Mouse (Mus musculus): Measurements from ENCODE around the gene Hba-a1.
"Not testable (repeated sequence)": the region's sequence is repeated elsewhere in the genome, so short reads cannot be mapped to it uniquely, and the experiment has no call there.

Hba-a1 gene

GRCm38 (mm10) chr11:32296203-32296602 lies 12.9 kb downstream of the Hba-a1 start, which contains the start of gene Hba-a2:
Gene Hba-a2, plus strand, starts transcription at chr11:32296489.
- DNase-seq, result not testable (repeated sequence)

- DNase-seq, result not testable (repeated sequence)
Measured at GRCm38 (mm10) chr11:32297417-32297816, 14.1 kb downstream of the Hba-a1 start.

DNA sequence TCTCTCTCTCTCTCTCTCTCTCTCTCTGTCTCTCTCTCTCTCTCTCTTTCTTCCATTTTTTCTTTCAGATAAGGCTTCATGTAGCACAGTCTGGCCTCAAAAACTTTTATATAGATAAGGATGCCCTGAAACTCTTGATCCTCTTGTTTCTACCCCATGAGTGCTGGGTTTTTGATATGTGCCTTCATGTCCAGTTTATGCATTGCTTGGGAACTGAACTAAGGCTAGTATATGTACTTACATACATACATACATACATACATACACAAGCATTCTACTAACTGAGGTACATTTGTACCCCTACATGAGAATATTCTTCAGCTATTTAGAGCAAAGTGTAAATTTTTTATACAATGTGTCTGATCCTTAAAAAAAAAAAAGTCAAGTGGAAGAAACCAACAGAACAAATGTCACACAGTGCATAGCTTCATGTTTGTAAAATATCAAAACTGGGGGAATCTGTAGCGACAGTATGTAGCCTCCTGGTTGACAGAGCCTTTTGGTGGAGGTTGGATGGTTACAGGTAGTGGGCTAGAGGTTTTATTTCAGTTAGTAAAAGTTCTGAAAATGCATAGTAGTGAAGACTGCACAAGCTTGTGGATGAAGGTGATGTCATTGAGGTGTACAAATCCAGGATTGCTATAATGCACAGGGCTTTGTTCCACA lies 14.7 kb downstream of the Hba-a1 start:
- DNase-seq, result no peak

- no peak for DNase-seq
Measured at GRCm38 (mm10) chr11:32298532-32298918, 15.2 kb downstream of the Hba-a1 start.

GRCm38 (mm10) chr11:32299865-32300264 lies 16.6 kb downstream of the Hba-a1 start, which contains the start of gene Hbq1a:
Gene Hbq1a, plus strand, starts transcription at chr11:32300069.
- peak; percentile 81 for DNase-seq

DNA sequence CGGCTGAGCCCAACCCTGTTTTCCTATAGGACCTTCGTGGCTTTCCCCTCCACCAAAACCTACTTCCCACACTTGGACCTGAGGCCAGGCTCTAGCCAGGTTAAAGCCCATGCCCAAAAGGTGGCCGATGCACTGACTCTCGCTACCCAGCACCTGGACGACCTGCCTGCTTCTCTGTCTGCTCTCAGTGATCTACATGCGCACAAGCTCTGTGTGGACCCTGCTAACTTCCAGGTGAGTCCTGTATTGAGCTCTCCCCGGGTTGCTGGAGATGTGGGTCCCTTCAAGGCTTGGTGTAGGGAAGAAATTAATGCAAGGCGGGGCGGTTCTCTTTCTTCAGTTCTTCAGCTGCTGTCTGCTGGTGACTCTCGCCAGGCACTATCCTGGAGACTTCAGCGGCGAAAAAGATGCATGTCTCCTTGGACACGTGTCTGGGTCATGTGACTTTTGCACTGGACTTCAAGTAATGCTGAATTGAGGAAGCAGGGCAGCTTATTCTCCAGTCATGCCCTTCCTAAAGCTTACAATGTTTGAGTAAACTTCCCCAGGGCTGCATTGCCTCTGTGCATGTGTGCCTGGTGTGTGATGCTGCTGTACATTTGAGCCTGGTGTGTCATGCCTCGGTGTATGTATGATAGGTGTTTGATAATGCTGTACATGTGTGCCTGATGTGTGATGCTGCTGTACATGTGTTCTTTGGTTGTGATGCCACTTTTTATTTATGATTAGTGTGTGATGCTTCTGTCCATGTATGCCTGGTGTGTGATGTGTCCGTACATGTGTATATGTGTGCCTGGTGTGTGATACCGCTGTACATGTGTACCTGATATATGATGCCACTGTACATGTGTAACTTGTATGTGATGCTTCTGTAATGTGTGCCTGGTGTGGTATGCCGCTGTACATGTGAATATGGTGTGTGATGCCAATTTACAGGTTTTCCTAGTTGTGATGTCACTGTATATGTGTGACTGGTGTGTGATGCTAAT lies 17.3 kb downstream of the Hba-a1 start:
- DNase-seq, result no peak

DNA sequence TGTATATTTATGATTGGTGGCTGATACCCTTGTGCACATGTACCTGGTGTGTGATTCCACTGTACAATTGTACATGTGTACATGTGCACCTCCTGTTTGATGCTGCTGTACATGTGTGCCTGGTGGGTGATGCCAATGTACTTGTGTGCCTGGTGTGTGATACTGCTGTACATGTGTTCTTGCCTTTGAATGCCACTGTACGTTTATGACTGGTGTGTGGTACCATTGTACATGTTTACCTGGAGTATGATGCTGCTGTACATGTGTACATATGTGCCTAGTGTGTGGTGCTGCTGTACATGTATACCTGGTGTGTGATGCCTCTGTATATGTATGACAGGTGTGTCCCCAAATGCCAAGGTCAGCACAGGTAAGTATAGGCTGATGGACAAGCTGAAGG lies 18.2 kb downstream of the Hba-a1 start:
- no peak for DNase-seq

DNA sequence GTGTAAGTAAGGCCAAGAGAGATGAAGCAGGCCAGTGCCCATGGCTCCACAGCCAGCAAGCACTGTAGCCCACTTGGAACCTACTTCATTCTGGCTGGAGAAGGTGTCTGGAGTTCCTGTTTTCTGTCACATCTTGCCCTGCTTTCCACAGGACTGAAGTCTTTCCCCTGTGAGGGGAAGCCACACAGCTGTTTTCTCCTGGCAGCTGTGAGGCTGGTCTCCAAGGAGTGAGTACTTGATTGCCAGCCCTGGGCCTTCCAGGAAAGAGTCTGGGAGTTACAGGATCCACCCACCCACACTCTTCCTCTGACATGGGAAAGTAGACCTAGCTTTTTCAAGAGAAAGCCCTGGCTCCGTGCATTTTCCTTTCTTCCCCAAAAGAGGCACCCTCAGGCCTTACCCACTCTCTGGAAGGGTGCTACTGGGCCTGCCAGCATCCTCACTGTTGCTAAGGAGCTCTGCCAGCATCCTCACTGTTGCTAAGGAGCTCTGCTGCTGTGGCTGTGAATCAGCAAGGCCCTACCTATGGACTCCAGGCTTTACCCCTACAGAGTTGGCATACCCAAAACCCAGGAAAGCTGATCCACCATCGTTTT lies 19.6 kb downstream of the Hba-a1 start:
- DNase-seq, result no peak

GRCm38 (mm10) chr11:32303455-32303854 lies 20.1 kb downstream of the Hba-a1 start:
- DNase-seq, result no peak

- DNase-seq, result no peak
Measured at GRCm38 (mm10) chr11:32307006-32307405, 23.7 kb downstream of the Hba-a1 start.

DNA sequence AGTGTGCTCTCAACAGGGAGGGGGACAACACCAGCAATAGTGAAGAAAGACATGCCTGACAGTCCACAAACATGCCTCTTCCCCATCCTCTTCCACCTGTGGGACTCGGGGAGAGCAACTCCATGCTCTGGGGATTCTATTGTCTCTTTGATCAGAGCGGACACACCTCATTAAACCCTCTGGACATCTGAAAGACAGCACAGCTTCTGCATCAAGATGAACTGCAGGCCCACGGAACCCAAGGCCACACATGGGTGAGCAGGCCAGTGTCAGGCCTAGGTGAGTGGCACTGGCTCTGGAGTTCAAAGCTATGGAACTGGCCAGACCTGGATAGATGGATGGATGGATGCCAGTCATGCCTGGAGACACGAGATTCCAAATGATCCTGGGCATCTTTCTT lies 26.1 kb downstream of the Hba-a1 start:
- DNase-seq, result no peak

DNA sequence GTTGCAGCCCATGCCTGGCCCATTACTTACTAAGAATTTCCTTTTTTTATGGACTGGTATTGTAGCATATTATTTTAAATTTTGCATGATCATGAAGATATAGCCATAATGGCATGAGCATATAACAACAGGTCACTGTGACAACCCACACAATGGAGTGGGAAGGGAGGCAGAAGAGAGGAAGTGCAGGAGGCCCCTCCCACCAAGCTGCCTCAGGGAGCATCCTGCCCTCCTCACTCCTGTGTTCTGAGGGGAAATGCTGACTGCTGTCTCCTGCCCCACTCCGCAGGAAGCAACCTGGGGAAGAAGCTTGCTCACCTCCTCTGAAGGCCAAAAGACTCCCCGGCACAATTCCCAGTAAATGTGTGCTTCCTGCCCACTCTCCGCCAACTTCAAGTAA lies 26.6 kb downstream of the Hba-a1 start:
- no peak for DNase-seq

- DNase-seq, result no peak
Measured at GRCm38 (mm10) chr11:32316009-32316408, 32.7 kb downstream of the Hba-a1 start.

DNA sequence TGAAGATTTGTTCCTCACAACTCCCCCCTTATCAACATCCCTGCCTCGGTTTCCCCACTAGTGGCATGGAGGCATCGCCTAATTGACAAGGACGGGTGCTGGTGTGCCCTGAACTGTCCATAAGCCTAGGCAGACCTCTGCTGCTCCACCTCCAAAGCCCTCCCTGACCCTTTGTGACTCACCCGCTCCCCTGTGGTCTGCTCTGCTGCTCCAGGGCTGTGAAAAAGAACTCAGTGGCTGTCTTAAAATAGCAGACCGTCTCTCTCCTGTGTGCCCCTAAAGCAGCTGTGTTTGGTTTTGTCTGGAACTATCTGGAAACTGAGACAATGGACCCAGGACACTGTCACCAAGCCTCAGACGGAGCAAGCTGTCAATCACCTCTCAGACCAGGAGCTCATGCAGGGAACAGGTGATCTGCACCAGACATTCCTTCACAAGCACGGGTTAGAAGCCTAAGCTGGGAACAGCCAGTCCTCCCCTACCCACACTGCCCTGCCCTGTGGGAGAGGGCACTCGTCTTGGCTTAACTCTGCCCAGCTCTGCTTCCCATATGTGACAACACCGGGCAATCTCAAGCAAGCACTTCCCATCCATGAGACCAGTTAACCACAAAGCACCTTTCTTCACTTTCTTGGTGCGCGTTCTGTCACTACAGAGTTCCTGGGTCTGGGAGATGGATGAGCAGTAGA lies 37.3 kb downstream of the Hba-a1 start:
- no peak for DNase-seq

GRCm38 (mm10) chr11:32321196-32321565 lies 37.9 kb downstream of the Hba-a1 start:
- peak; percentile 86 for DNase-seq

- peak; percentile 93 for DNase-seq
Measured at GRCm38 (mm10) chr11:32324609-32325008, 41.3 kb downstream of the Hba-a1 start.

DNA sequence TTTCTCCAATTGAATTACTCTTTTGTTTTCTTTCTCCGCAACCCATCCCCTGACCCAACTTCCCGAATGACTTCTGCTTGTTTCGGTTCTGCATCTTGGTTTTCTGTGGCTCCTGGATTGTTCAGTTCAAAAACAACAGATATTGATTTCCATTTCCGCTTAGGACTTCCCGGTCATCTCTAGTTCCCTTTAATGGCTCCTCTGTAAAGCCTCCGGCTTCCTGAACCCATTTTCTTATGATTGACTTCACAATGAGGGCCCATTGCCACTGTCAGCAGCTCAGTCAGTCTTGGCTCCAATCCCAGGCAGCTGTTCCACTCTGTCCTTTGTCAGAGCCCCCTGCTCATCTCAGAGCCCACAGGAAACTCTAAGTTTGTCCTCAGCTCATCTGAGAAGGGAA lies 47.8 kb downstream of the Hba-a1 start:
- DNase-seq, result peak; percentile 81

DNA sequence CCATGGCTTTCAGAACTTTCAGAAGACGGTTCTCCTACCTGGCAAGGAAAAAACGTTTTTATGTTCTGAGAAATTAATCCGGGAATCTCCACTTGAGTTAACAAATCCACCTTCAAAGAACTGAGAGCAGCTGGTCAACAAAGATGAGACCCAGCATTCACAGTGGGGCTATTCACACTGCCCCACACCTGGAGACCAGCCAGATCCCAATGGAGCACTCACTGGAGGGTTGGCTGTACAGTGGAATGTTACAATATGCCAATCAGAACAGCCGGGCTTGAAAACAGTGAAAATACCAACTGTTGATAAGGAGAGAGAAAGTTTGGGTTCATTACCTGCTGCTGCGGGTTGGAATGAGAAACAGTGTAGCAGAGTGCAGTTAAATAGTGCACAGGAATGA lies 48.5 kb downstream of the Hba-a1 start:
- DNase-seq, result no peak

- no peak for DNase-seq
Measured at GRCm38 (mm10) chr11:32333235-32333634, 49.9 kb downstream of the Hba-a1 start.

Data from kidney, postnatal 10 days (tissue).